Mouse (Mus musculus) heart, adult 18-20 months (tissue): ENCODE results near the gene Slc43a2. TPM values are rescaled to one million over a fixed set of nuclear protein-coding genes. Genes with fewer than 3 reads are reported as not detected.

Experiments used
- DNase-seq, 2 experiments: peaks; one replicate each; pipeline ENCODE4 v3.0.0; 2021 to 2022; ENCODE audit warnings: mixed read lengths in 1 of 2
- total RNA-seq, 2 experiments: library from RNA; stranded (reverse); gene quantifications; 2 replicates each; pipeline ENCODE4 v1.2.3; 2021

The Slc43a2 gene
- total RNA-seq, 2 experiments from 2014 or later: 16.2 to 17.3 TPM

- peak in 1 of 2 experiments; percentile 6 for DNase-seq
These were observed 1.7 kb upstream of the Slc43a2 start for GRCm38 (mm10) chr11:75529771-75530170.

- DNase-seq: peak; percentile 93 to 100
These were observed 1.2 kb upstream of the Slc43a2 start for GRCm38 (mm10) chr11:75530325-75530724.

GRCm38 (mm10) chr11:75530845-75531373 lies 585 bp upstream of the Slc43a2 start:
- no peak for DNase-seq

GRCm38 (mm10) chr11:75532340-75533277 lies 1.1 kb downstream of the Slc43a2 start:
- peak; percentile 38 to 66 for DNase-seq

DNA sequence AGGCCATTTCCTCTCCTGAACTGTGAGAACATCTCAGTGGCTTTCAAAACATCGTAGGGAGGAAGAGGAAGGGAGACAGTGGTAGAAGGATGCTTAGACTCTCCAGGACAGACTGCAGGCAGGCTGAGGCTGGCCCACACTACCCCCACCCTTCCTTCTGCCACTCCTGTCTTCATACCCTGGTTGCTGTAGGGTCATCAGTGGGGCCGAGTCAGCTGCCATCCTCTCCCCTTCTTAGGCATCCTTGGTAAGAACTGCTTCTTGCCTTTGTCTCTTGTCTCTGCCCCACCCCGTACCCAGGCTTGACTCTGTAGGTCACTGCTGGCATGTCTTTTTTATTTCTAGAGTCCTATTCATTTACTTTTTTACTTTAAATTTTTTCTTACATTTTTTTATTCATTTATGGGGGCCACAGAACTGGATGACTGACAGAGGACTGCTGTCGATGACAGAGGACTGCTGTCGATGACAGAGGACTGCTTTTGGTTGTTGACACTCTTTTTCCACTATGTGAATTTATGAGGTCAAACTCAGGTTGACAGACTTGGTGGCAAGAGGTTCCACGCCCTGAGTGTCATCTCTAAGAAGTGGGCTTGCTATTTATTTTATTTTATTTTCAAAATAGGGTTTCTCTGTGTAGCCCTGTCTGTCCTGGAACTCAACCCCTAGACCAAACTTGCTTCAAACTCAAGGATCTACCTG lies 2.0 kb downstream of the Slc43a2 start:
- no peak for DNase-seq

DNA sequence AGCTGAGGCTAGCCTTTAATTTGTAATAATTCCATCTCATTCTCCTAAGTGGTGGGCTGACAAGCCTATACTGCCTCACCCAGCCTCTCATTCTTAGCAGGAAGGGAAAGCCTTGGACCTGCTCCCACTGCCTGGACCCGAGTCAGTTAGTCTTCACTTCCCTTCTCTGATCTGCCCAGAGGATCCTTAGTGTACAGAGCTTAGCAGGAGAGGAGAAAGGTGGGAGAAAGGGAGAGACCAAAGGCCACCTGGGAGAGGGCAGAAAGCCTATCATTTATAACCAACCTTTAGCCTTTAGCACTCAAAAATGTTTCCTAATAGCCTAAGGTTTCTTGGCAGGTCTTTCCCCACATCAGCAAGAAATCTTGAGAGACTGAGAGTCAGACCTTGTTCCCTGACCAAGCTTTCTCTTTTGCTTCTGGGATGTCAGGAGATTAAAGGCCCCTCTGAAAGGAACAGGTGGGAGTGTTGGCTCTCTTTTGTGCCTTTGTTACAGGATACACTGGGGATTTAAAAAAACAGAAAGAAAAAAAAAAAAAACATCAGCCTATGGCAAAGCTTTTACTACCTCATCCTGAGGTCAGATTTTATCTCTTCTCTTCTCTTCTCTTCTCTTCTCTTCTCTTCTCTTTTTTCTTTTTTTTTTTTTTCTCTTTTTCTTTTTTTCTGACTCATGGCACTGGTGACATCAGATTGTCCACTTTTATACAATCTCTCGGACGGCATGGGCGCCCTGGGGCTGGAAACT lies 3.0 kb downstream of the Slc43a2 start:
- peak in 1 of 2 experiments; percentile 38 for DNase-seq

- DNase-seq: no peak
These were observed 3.8 kb downstream of the Slc43a2 start for GRCm38 (mm10) chr11:75535106-75535795.

DNA sequence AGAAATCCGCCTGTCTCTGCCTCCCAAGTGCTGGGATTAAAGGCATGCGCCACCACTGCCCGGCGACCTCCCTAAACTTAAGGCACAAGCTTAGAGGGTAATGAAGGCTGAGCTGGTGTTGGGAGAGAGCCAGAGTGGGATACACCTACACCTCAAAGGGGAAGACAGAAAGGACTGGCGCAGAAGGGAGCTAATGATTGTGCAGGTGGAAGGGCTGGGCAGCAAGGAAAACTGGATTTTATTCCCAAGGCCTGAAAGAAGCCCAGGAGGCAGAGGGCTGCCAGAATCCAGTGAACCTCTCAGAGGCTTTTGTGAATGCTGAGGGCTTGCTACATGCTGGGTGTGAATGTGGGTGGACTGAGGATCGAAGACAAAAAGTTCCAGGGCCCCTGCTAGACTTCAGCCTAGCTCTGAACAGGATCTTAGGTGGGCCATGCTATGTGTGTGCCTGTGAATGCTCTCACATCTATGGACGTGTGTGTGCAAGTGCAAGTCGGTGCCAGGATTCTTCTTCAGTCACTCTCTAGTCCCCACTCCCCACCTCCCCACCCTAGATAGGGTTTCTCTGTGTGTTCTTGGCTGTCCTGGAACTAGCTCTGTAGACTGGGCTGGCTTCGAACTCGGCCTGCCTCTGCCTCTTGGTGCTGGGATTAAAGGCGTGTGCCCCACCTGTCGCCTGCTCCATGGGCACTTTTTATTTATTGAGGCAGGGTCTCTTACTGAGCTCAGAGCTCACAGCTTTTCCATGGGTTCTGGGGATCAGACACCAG lies 4.9 kb downstream of the Slc43a2 start:
- no peak for DNase-seq

DNA sequence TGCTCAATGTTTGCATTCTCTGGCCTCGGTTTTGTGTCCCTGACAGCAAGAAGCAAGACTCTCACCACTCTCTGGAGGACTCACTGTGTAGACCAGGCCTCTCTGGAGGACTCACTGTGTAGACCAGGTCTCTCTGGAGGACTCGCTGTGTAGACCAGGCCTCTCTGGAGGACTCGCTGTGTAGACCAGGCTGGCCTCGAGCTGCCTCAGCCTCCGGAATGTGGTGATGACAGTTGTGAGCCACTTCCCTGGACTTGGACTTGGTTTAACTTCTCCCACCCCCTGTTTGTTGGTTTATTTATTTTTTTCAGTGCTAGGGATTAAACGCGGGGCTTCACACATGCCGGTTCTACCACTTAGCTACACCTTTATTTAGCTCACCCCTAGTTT lies 5.5 kb downstream of the Slc43a2 start:
- no peak for DNase-seq

DNA sequence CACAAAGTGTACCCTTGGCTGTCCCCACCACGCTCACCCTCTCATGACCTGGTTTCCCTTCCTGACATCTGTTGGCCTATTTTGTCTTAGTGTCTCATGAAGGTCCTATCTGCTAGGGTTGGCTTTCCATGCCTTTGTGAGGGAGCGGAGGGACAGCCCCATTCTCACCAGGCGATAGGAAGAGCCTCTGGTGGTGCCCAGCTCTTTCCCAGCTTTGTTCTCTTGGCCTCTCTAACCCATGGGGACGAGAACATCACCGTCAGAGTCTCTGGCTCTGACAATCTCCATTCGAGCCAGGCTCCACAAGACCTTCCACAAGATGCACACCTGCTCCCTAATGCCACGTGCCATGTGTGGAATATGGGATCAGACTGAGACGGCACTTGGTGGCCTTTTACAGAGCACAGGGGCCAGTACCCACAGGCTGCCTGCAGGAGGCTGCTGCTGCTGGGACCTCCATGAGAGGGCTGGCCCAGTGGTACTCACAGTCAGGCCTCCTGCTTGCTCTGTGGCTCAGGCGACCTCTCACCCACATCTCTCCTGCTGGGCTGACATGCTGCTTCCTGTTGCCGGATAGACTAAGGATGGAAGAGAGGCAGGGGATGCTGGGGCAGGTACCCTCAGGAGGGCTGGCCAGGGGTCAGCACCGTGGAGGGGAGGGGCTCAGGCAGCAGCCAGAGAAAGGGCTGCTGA lies 6.1 kb downstream of the Slc43a2 start:
- DNase-seq: peak in 1 of 2 experiments; percentile 49

DNA sequence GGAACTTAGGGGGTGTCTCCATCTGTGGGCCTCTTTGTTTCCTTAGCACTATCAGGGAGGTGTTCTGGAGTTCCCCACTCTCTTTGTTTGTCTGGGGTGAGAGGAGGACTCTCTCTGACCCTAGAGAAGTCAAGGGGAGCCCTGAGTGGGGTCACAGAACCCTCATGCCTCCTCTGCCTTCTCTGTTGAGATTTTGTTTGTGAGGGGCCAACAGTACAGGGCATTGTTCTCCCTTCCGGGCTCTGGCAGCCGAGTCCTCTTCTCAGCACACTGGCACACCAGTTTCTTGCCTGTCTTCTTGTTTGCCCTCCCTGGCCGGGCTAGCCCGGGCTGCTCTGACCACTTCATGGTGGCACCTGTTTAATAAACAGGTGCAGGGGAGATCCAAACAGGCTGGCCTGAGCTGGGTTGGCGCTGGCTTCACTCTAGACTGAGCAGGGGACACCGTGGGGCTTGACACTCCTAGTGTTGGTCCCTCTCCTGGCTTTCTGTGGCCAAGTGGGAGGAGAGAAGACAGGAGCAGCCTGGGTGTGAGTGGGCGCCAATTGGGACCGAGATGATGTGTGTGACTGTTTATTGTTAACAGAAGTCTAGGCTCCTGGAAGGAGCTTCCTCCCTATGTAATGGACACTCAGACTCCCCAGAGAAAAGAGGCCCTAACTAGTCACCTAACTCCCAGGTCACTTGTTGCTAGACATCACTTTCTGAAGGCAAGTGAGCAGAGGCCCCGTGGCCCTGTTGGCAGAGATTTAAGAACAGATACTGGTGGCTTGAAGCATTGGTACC lies 6.9 kb downstream of the Slc43a2 start:
- no peak for DNase-seq

DNA sequence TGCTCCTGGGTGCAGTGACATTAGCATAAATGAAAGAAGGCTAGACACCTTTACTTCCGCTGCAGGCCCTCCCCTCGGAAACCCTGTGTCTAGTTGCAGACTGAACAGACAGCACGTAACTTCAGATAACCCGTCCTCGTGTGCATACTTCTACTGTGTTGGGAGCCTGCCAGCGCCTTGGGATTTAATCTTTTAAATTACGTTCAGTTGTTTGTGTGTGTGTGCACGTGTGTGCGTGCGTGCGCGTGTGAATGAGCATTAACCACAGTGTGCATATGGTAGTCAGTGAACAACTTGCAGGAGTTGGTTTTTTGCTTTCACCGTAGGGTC lies 7.4 kb downstream of the Slc43a2 start:
- no peak for DNase-seq

DNA sequence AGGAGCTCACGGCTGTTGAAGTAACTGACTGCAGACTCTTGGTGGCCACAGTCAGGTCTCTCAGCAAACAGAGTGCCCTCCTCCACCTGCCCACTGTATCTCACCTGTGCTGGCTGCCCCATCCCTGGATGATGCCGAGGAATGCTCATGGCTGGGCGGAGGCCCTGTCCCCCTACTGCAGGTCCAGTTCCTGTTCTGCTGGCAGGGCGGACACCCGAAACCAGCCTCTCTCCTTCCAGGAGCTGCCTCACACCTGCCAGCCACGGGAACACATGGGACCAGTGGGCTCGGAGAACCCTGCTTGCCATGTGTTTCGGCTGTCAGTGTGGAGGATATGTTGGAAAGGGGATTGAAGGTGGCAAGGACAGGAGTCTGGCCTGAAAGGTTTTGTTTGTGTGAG lies 8.7 kb downstream of the Slc43a2 start:
- no peak for DNase-seq

DNA sequence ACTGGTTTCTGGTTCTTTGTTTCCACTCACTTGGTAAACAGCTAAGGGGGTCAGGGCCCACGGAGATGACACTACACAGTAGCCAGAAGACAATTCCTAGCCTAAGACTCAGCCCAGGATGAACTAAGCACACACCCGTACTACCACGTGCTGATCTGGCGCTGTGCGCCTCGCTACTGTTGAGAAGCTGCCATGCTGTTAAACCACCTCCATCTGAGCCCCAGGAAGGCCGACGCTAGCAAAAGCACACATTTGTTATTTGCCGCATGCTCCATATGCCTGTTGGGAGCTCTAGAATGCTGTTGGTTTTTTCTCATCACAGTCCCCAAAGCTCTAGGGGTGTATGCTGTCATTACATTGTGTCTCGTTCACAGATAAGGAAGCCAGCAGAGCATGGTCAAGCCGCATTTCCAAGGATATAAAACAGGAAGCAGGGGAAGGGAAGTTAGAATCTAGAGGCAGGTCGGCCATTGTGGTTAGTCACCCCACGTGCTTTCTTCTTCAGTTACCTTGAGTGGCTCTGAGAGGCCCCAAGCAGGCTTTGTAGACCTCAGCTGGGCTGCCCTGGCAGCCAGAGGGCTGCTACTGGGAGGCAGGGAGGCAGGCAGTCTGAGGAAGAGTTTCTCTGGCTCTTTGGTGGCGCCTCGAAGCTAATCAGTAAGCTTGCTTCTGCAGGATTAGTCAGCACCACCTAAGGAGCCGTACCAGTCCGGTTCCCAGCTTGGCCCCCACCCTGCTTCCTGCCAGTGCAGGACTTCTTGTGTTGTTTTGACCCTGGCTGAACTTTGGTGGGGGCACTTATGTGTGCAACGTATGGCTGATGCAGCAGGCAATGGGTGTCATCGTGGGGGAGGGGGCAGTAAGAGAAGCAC lies 9.5 kb downstream of the Slc43a2 start:
- no peak for DNase-seq

DNA sequence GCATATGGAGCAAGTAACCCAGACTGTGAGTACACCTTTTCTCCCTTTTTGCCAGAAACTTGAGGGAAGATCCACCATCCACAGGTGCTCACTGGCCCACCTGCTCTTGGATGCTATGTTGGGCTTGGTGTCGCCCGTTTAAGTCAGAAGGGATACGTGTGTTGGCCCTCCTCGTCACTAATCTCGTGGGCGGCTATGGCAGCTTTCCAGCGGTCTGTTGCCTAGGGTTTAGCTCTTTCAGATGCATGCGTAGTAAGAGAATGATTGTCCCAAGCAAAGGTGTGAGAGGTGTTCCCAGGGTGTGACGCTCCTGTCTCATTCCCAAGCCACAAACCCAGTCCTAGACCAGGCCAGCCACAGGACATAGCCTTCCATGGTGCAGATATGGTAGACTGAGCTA lies 13.2 kb downstream of the Slc43a2 start:
- DNase-seq: no peak

DNA sequence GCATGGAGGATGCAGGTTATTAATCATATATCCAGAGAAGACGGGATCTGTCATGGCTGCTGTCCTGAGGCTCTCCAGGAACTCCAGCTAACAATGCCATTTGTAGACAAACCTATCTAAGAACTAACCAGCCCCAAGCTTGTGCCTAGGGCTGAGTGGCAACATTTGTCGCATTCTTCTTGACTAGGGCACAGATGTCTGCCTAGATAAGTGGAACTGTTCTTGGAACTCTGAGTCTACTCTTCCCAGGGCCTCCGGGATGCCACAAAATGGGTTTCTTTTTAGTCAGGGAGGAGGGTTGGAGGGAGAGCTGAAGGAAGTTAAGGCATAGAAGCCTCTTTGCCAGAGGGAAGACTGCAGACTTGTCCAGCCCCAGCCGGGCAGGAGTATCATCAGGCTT lies 14.6 kb downstream of the Slc43a2 start:
- no peak for DNase-seq

- DNase-seq: peak in 1 of 2 experiments; percentile 72
These were observed 18.2 kb downstream of the Slc43a2 start for GRCm38 (mm10) chr11:75549658-75550111.

DNA sequence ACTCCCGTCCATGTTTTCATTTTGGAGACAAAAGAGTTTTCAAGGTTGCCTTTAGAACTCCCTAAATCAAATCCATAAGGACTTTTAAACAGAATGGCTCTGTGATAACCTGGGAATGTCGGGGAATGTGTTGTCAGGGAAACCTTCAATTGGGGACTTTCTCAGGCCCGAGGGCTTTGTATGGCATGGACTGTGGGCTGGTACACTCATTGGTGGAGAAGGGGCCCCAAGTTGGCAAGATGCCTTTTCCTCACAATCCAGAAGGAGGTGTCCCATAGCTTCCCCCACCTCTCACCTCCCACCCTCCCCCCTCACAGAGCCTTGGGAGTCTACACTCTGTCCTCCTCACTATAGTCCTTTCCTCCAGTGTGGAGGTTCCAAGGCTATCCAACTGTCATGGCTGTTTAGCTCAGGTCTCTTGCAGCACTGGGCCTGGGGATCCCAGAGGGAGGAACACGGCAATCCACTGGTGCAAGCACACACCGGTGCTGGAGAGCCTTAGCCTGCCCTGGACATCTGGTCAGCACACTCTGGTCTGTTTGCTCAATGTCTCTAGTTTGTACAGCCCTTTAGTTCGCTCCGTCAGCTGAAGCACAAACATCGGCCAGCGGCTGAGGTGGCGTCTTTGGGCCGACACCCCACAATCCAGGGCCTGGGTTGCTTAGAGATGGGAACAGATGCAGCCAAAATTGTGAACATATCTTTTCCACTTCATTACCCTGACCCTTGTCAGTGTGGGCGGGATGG lies 18.9 kb downstream of the Slc43a2 start:
- peak; percentile 68 to 83 for DNase-seq
